Mouse (Mus musculus) MEL (cell line): ENCODE measurements around the gene Camk1d. TPM values are rescaled to one million over a fixed set of nuclear protein-coding genes. Genes with fewer than 3 reads are reported as not detected.

Source experiments
- DNase-seq: peaks from one replicate; pipeline ENCODE4 v3.0.0; 2011; ENCODE audit warnings: low read depth, low spot score
- H3K27ac ChIP-seq: 2 replicates; pipeline ENCODE4 v1.5.1; 2012; ENCODE audit warnings: low read depth, mild to moderate bottlenecking, control low read depth, low read length, moderate library complexity; ENCODE audit not compliant: control insufficient read depth
- H3K27me3 ChIP-seq, 2 experiments: fragments of 150-350 bp in 1 of 2; sonication (generic) in 1 of 2; 2 replicates each; pipeline ENCODE4 v1.6.1; 2012; ENCODE audit warnings: low read length in 2 of 2, mild to moderate bottlenecking in 2 of 2, improper control_type of control experiment in 1 of 2, moderate library complexity in 1 of 2; ENCODE audit not compliant: insufficient read depth in 2 of 2, control insufficient read depth in 1 of 2
- H3K36me3 ChIP-seq, 2 experiments: 2 replicates each; pipeline ENCODE4 v1.6.1; 2012 to 2014; ENCODE audit warnings: low read length in 2 of 2, improper control_type of control experiment in 1 of 2, inconsistent platforms in 1 of 2, mild to moderate bottlenecking in 1 of 2; ENCODE audit not compliant: insufficient read depth in 2 of 2, control insufficient read depth in 1 of 2
- H3K4me1 ChIP-seq, 2 experiments: fragments of 150-350 bp in 1 of 2; sonication (generic) in 1 of 2; 2 replicates each; pipeline ENCODE4 v1.6.1; 2012; ENCODE audit warnings: low read length in 2 of 2, improper control_type of control experiment in 1 of 2, mild to moderate bottlenecking in 1 of 2; ENCODE audit not compliant: insufficient read depth in 2 of 2, control insufficient read depth in 1 of 2
- H3K4me3 ChIP-seq, 2 experiments: fragments of 150-350 bp in 1 of 2; sonication (generic) in 1 of 2; 2 replicates each; pipeline ENCODE4 v1.5.1; 2012; ENCODE audit warnings: low read depth in 2 of 2, low read length in 2 of 2, mild to moderate bottlenecking in 2 of 2, moderate library complexity in 2 of 2, control low read depth in 1 of 2, improper control_type of control experiment in 1 of 2; ENCODE audit not compliant: control insufficient read depth in 1 of 2, insufficient read depth in 1 of 2
- H3K79me2 ChIP-seq: 2 replicates; pipeline ENCODE4 v1.6.1; 2012; ENCODE audit warnings: mild to moderate bottlenecking, low read length, moderate library complexity; ENCODE audit not compliant: control insufficient read depth, poor library complexity, insufficient read depth
- H3K9ac ChIP-seq: 2 replicates; pipeline ENCODE4 v1.6.1; 2012; ENCODE audit warnings: low read depth, mild to moderate bottlenecking, control low read depth, low read length, moderate library complexity; ENCODE audit not compliant: control insufficient read depth, poor library complexity, severe bottlenecking
- H3K9me3 ChIP-seq: fragments of 150-350 bp; sonication (generic); replicated peaks from 2 replicates; pipeline ENCODE4 v1.6.1; 2012; ENCODE audit warnings: mild to moderate bottlenecking, low read length, improper control_type of control experiment, moderate library complexity; ENCODE audit not compliant: insufficient read depth
- CTCF ChIP-seq, 3 experiments: IDR thresholded peaks in 2 of 3; conservative IDR thresholded peaks in 1 of 3; 2 replicates each; pipeline ENCODE4 v1.5.1; 2011 to 2012; ENCODE audit warnings: low read length in 3 of 3, low read depth in 2 of 3, mild to moderate bottlenecking in 2 of 3, improper control_type of control experiment in 1 of 3, inconsistent platforms in 1 of 3, mixed read lengths in 1 of 3, moderate library complexity in 1 of 3; ENCODE audit not compliant: control insufficient read depth in 1 of 3, insufficient read depth in 1 of 3, poor library complexity in 1 of 3, severe bottlenecking in 1 of 3
- E2F4 ChIP-seq: IDR thresholded peaks from 2 replicates; pipeline ENCODE4 v1.6.1; 2011; ENCODE audit warnings: low read depth, low read length, improper control_type of control experiment, borderline replicate concordance
- EP300 ChIP-seq, 2 experiments: IDR thresholded peaks; 2 replicates each; pipeline ENCODE4 v1.6.1; 2011; ENCODE audit warnings: improper control_type of control experiment in 2 of 2, low read length in 2 of 2, low read depth in 1 of 2, mild to moderate bottlenecking in 1 of 2
- HCFC1 ChIP-seq: IDR thresholded peaks from 2 replicates; pipeline ENCODE4 v1.6.1; 2012; ENCODE audit warnings: low read depth, mild to moderate bottlenecking, inconsistent platforms, low read length, improper control_type of control experiment, moderate library complexity
- KAT2A ChIP-seq: conservative IDR thresholded peaks from 2 replicates; pipeline ENCODE4 v1.6.1; 2012; ENCODE audit warnings: low read depth, low read length, improper control_type of control experiment, inconsistent platforms
- MAX ChIP-seq: IDR thresholded peaks from 2 replicates; pipeline ENCODE4 v1.6.1; 2011; ENCODE audit warnings: low read length, improper control_type of control experiment
- MEF2A ChIP-seq: IDR thresholded peaks from 2 replicates; pipeline ENCODE4 v1.6.1; 2014; ENCODE audit warnings: low read depth, mild to moderate bottlenecking, inconsistent platforms, low read length, improper control_type of control experiment; ENCODE audit not compliant: poor library complexity, insufficient replicate concordance, severe bottlenecking; ENCODE audit errors: extremely low read depth
- MXI1 ChIP-seq: IDR thresholded peaks from 2 replicates; pipeline ENCODE4 v1.6.1; 2011; ENCODE audit warnings: mild to moderate bottlenecking, low read depth, low read length, improper control_type of control experiment
- MYC ChIP-seq: IDR thresholded peaks from 2 replicates; pipeline ENCODE4 v1.6.1; 2011; ENCODE audit warnings: low read depth, mild to moderate bottlenecking, low read length, improper control_type of control experiment, moderate library complexity
- NRF1 ChIP-seq: IDR thresholded peaks from 2 replicates; pipeline ENCODE4 v1.6.1; 2014; ENCODE audit warnings: low read depth, mild to moderate bottlenecking, inconsistent platforms, low read length, improper control_type of control experiment, moderate library complexity; ENCODE audit not compliant: poor library complexity, insufficient read depth, severe bottlenecking
- POLR2A ChIP-seq, 2 experiments: IDR thresholded peaks; 2 replicates each; pipeline ENCODE4 v1.6.1; 2011 to 2012; ENCODE audit warnings: low read length in 2 of 2, mild to moderate bottlenecking in 2 of 2, control low read depth in 1 of 2, improper control_type of control experiment in 1 of 2, low read depth in 1 of 2, moderate library complexity in 1 of 2; ENCODE audit not compliant: control insufficient read depth in 1 of 2, insufficient read depth in 1 of 2, poor library complexity in 1 of 2
- POLR2AphosphoS5 ChIP-seq: IDR thresholded peaks from 2 replicates; pipeline ENCODE4 v1.6.1; 2012; ENCODE audit warnings: low read depth, borderline replicate concordance, mild to moderate bottlenecking, inconsistent platforms, low read length, moderate library complexity, mixed read lengths
- RCOR1 ChIP-seq: IDR thresholded peaks from 2 replicates; pipeline ENCODE4 v1.6.1; 2012; ENCODE audit warnings: low read depth, mild to moderate bottlenecking, inconsistent platforms, low read length, improper control_type of control experiment
- TBP ChIP-seq: IDR thresholded peaks from 2 replicates; pipeline ENCODE4 v1.8.0; 2011; ENCODE audit warnings: low read depth, low read length, improper control_type of control experiment
- TCF12 ChIP-seq: IDR thresholded peaks from 2 replicates; pipeline ENCODE4 v1.6.1; 2014; ENCODE audit warnings: low read depth, mild to moderate bottlenecking, inconsistent platforms, low read length, improper control_type of control experiment, moderate library complexity
- USF2 ChIP-seq, 2 experiments: IDR thresholded peaks; 2 replicates each; pipeline ENCODE4 v1.6.1; 2011 to 2012; ENCODE audit warnings: improper control_type of control experiment in 2 of 2, low read length in 2 of 2, borderline replicate concordance in 1 of 2, inconsistent platforms in 1 of 2, low read depth in 1 of 2, mild to moderate bottlenecking in 1 of 2; ENCODE audit not compliant: insufficient read depth in 1 of 2
- ZC3H11A ChIP-seq: IDR thresholded peaks from 2 replicates; pipeline ENCODE4 v1.6.1; 2012; ENCODE audit warnings: low read depth, mild to moderate bottlenecking, inconsistent platforms, low read length, improper control_type of control experiment
- ZNF384 ChIP-seq: IDR thresholded peaks from 2 replicates; pipeline ENCODE4 v1.6.1; 2012; ENCODE audit warnings: low read depth, mild to moderate bottlenecking, inconsistent platforms, low read length, improper control_type of control experiment
- polyA plus RNA-seq, 2 experiments: library from polyadenylated mRNA; stranded (reverse) in 1 of 2; unstranded in 1 of 2; fragments of >175 nt in 1 of 2; fragments of >200 nt in 1 of 2; gene quantifications; 2 replicates each; pipeline versions ENCODE4 v1.2.1 to v1.2.4; 2012; ENCODE audit warnings: low replicate concordance in 2 of 2, low read depth in 1 of 2; ENCODE audit not compliant: insufficient read length in 2 of 2, insufficient read depth in 1 of 2, missing spikeins in 1 of 2
- total RNA-seq: library from RNA; depleted of rRNA; stranded (reverse); fragments of 300-350 nt; gene quantifications from 2 replicates; pipeline ENCODE4 v1.2.3, GENCODE M21; 2012

The Camk1d gene
- total and polyA plus RNA-seq, 3 experiments = 2.9 to 4.4 TPM; not detected in 1

DNA sequence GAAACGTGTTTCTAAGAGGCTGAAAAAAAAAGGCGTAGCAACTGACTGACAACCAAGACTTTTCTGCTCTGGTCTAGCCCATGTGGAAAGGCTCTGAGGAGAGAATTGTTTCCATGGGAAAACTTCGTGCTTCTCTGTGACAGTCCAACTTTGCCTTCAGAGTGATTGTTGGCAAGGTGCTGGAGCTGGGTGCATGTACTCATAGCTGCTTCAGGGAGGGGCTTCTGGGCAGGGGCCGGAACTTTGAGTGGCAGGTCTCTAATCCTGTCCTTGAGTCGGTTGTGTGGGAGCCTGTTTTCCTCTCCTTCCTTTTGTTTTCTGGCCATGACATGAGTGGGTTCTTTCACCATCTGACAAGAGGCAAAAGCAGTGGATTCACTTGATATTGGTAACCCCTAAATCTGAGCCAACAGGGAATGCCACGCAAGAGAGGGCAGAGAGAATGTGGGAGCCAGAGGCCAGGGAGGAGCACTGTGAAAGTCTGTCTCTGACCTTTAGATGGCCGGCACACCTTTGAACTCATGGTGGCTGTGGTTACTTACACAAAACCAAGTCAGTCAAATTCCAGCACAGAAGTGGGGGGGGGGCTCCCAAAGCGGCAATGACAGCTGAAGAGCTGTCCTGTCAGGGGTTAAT is 392.5 kb downstream of the Camk1d start:
- no peaks in the 10 kb centered on the region for H3K27me3 ChIP-seq
- DNase-seq = no peak
- peaks cover 0 to 9% of the 10 kb centered on the region in 2 experiments; a peak in 2 of 4 replicates for H3K36me3 ChIP-seq
- no peak overlapping the region for H3K9ac ChIP-seq
- no peaks in the 10 kb centered on the region for H3K9me3 ChIP-seq
- H3K27ac ChIP-seq = no peak overlapping the region
- H3K79me2 ChIP-seq = no peaks in the 10 kb centered on the region
- H3K4me3 ChIP-seq = no peak overlapping the region
- peaks cover 4 to 8% of the 10 kb centered on the region in 2 experiments for H3K4me1 ChIP-seq
- no peak for TF ChIP-seq TBP
- TF ChIP-seq MEF2A = no peak
- no peak for TF ChIP-seq HCFC1
- TF ChIP-seq NRF1 = no peak
- no peak for TF ChIP-seq RCOR1
- TF ChIP-seq MYC = no peak
- no peak for TF ChIP-seq E2F4
- no peak for TF ChIP-seq TCF12
- no peak for TF ChIP-seq POLR2AphosphoS5
- TF ChIP-seq ZNF384 = no peak
- TF ChIP-seq ZC3H11A = no peak
- TF ChIP-seq, all 39 proteins: peak for 0

- peaks cover 15 to 17% of the 10 kb centered on the region in 2 experiments for H3K4me1 ChIP-seq
- H3K4me3 ChIP-seq = no peak overlapping the region
- H3K27me3 ChIP-seq = no peaks in the 10 kb centered on the region
- H3K9me3 ChIP-seq = no peaks in the 10 kb centered on the region
- no peak overlapping the region for H3K9ac ChIP-seq
- peaks cover 0 to 19% of the 10 kb centered on the region in 2 experiments; a peak in 2 of 4 replicates for H3K36me3 ChIP-seq
- no peaks in the 10 kb centered on the region for H3K79me2 ChIP-seq
- peak overlapping the region; percentile 11; the same call in 1 of the 2 replicates for H3K27ac ChIP-seq
- TF ChIP-seq KAT2A (no peak), MAX (no peak), POLR2A (IDR thresholded peaks at IDR 0.05; ENCODE audit: control insufficient read depth in 1 of 2, insufficient read depth in 1 of 2, low read depth in 1 of 2, low read length in 2 of 2, poor library complexity in 1 of 2) (no peak), USF2 (IDR thresholded peaks at IDR 0.05; ENCODE audit: borderline replicate concordance in 1 of 2, insufficient read depth in 1 of 2, low read depth in 1 of 2, low read length in 2 of 2) (no peak), MXI1 (no peak), EP300 (IDR thresholded peaks at IDR 0.05; ENCODE audit: low read depth in 1 of 2, low read length in 2 of 2) (peak in 1 of 2 experiments; percentile 31; a peak in 1 of 4 replicates), CTCF (IDR thresholded peaks at IDR 0.05 in 2 of 3, conservative IDR thresholded peaks at IDR 0.05 in 1 of 3; ENCODE audit: control insufficient read depth in 1 of 3, insufficient read depth in 1 of 3, low read depth in 2 of 3, low read length in 3 of 3, poor library complexity in 1 of 3, severe bottlenecking in 1 of 3) (no peak)
- TF ChIP-seq, all 39 proteins: peak for 1
- peak; percentile 52 for DNase-seq
These were observed 395.2 kb downstream of the Camk1d start for GRCm38 (mm10) chr2:5319138-5319537.
